Mouse (Mus musculus): ENCODE results near the gene Pla2g4a. TPM values are rescaled to one million over a fixed set of nuclear protein-coding genes. Genes with fewer than 3 reads are reported as not detected.

Gene Pla2g4a
- polyA plus RNA-seq, 1 experiment from 2014 or later, result 20.0 TPM

DNA sequence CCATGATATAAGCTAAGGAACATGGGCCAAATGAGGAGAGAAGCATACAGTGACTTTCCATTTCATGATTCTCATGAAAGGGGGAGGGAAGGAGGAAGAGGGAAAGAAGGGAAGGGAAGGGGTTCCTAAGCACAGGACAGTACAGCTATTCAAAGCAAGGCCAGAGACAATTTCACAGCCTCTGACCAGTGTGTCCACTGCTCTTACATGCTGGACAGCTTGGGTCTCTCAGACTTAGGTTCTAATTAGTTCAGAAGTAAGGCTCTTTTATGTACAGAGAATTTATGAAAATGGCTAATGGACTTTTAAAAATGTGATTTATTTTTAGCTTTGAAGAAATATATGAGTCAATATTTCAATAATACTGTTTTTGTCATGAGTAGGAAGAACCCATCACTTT, 9.0 kb downstream of the Pla2g4a start:
- Histone ChIP-seq H3K27ac (replicated peaks) (no peak overlapping the region), H3K36me3 (no peaks in the 10 kb centered on the region), H3K9ac (no peak overlapping the region), H3K4me3 (replicated peaks) (no peak overlapping the region), H3K9me3 (replicated peaks) (no peaks in the 10 kb centered on the region), H3K4me1 (no peaks in the 10 kb centered on the region), H3K27me3 (no peaks in the 10 kb centered on the region), H3K4me2 (replicated peaks) (no peak overlapping the region)
- ATAC-seq (ENCODE audit: insufficient number of reproducible peaks, low FRiP score, low TSS enrichment, low read depth), result no peak

DNA sequence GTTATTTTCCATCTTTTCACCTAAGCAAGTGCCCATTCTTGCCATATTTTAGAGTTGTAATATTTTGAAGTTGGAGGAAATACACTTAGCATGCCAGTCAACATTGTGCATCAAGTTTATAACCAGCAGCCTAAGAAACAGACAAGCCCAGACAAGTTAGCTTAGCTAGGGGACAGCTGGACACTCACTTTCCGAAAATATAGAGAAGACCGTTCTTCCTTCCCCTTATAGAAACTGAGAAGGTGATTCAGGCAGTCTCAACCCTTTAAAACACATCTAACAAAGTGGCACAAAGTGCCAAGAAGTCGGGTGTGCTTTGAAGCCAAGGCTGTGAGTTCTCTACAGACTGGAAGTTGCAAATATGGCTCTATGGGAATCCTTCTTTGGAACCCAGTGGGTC, 10.4 kb downstream of the Pla2g4a start:
- WGBS, result 65% methylated on average over 3 of the region's 3 CpGs
- H3K27ac ChIP-seq (replicated peaks), result no peak overlapping the region
- no peak for ATAC-seq (ENCODE audit: insufficient number of reproducible peaks, low FRiP score, low TSS enrichment, low read depth)
- H3K9me3 ChIP-seq (replicated peaks), result no peaks in the 10 kb centered on the region
- H3K9ac ChIP-seq, result no peak overlapping the region
- no peaks in the 10 kb centered on the region for H3K4me1 ChIP-seq
- no peaks in the 10 kb centered on the region for H3K27me3 ChIP-seq
- H3K4me3 ChIP-seq (replicated peaks), result no peak overlapping the region
- no peak overlapping the region for H3K4me2 ChIP-seq (replicated peaks)
- no peaks in the 10 kb centered on the region for H3K36me3 ChIP-seq

DNA sequence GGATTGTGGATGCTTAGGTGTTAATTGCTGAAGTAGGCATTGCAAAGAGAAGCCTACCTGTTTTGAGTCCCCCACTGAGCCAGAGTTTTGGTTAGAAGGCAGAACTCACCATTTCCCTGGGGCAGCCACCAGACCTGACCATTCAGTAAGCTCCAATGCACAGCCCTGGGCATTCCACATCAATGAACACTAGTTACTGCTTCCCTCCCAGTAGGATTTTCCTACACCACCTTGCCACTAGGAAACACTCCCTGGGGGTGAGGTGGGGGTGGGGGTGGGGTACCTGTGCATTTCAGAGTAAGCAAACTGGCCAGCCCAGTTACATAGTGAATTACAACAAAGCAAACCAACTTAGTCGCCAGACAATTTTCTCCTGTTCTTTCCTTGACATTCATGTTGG, 10.8 kb downstream of the Pla2g4a start:
- Histone ChIP-seq H3K4me1 (no peaks in the 10 kb centered on the region), H3K9ac (no peak overlapping the region)
- no peak for ATAC-seq (ENCODE audit: insufficient number of reproducible peaks, low FRiP score, low TSS enrichment, low read depth)

DNA sequence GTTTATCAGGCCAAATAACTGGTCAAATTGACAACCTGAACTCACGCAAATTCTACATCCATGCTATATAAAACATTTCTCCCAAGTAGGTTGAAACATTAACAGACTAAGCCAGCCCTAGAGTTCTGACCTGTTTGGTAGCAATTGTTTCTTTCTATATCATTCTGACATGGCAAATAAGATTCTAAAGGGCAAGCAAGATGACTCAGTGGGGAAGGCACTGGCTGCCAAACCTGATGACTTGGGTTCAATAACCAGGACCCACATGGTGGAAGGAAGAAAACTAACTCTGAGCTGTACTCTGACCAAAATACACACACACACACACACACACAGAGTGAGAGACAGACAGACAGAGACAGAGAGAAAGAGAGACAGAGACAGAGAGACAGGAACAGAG, 11.8 kb downstream of the Pla2g4a start:
- no peaks in the 10 kb centered on the region for H3K36me3 ChIP-seq
- no peak overlapping the region for H3K27ac ChIP-seq (replicated peaks)
- no peak overlapping the region for H3K4me3 ChIP-seq (replicated peaks)
- no peaks in the 10 kb centered on the region for H3K4me1 ChIP-seq
- H3K9me3 ChIP-seq (replicated peaks), result no peaks in the 10 kb centered on the region
- H3K4me2 ChIP-seq (replicated peaks), result no peak overlapping the region
- H3K9ac ChIP-seq, result no peak overlapping the region
- WGBS, result 89% methylated on average over 1 of the region's 1 CpGs
- no peaks in the 10 kb centered on the region for H3K27me3 ChIP-seq
- ATAC-seq (ENCODE audit: insufficient number of reproducible peaks, low FRiP score, low TSS enrichment, low read depth), result no peak

More for the DNA sequence above, 10.8 kb downstream of the Pla2g4a start:
- Histone ChIP-seq H3K9me3 (replicated peaks) (no peaks in the 10 kb centered on the region), H3K27ac (replicated peaks) (no peak overlapping the region), H3K36me3 (no peaks in the 10 kb centered on the region), H3K4me3 (replicated peaks) (no peak overlapping the region), H3K4me2 (replicated peaks) (no peak overlapping the region), H3K27me3 (no peaks in the 10 kb centered on the region)
- WGBS, result 65% methylated on average over 1 of the region's 1 CpGs

DNA sequence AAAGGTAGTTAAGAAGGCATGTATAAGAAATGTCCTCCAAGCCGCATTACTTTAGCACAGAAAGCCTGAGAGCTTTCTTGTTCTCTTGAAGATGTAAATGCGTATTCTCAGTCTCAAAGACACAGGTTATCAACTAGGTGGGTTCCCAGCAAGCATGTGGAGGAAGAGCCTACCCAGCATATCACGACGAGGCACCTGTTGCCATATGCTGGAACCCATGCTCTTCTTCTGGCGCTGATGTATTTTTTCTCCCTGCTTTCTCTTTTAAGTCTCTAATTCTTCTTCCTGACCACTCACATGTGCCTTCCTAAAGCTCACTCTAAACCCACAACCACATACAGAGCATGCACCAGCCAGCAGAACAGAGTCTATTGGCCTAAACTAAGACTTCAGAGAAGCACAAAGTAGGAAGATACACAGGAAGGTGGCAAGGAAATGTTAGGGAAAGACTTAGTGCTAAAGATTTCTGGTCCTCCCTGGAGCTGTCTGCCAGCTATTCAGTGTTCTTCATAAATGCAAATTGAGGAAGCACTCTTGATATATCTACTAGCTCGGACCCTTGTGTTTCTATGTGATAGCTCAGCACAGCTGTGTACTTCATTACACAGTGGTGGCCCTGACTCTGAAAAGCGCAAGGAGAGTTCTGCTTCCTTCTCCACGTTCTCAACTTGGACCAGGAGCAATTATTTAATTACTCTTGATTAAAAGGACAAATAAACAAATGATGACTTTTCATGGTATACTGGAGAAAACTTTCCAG, 12.8 kb downstream of the Pla2g4a start:
- WGBS, result 88% methylated on average over 8 of the region's 8 CpGs
- Histone ChIP-seq H3K27me3 (no peaks in the 10 kb centered on the region), H3K4me3 (replicated peaks) (no peak overlapping the region), H3K36me3 (no peaks in the 10 kb centered on the region), H3K27ac (replicated peaks) (no peak overlapping the region), H3K4me2 (replicated peaks) (no peak overlapping the region), H3K4me1 (no peaks in the 10 kb centered on the region), H3K9me3 (replicated peaks) (no peaks in the 10 kb centered on the region), H3K9ac (no peak overlapping the region)
- no peak for ATAC-seq (ENCODE audit: insufficient number of reproducible peaks, low FRiP score, low TSS enrichment, low read depth)

DNA sequence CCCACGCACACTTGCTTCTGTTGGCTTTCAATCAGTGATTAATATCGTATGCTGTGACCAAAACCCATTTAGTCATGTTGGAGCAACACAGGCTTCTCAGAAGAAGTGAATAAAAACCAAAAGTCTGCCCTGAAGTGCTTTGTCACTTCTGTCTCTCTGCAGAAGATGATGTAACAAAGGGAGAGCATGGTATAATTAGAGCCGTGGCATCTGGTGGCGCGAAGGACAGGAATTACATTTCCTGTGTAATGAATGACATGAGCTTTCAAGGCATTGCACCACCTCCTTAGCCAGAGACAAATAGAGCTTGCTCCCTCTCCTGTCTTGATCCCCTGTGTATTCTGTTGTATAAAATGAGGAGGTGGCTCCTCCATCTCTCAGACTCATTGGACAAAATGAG, 14.1 kb downstream of the Pla2g4a start:
- Histone ChIP-seq H3K9me3 (replicated peaks) (no peaks in the 10 kb centered on the region), H3K9ac (no peak overlapping the region), H3K4me3 (replicated peaks) (no peak overlapping the region), H3K27ac (replicated peaks) (no peak overlapping the region), H3K4me1 (no peaks in the 10 kb centered on the region), H3K36me3 (no peaks in the 10 kb centered on the region), H3K27me3 (no peaks in the 10 kb centered on the region), H3K4me2 (replicated peaks) (no peak overlapping the region)
- no peak for ATAC-seq (ENCODE audit: insufficient number of reproducible peaks, low FRiP score, low TSS enrichment, low read depth)
- 30% methylated on average over 5 of the region's 5 CpGs for WGBS

DNA sequence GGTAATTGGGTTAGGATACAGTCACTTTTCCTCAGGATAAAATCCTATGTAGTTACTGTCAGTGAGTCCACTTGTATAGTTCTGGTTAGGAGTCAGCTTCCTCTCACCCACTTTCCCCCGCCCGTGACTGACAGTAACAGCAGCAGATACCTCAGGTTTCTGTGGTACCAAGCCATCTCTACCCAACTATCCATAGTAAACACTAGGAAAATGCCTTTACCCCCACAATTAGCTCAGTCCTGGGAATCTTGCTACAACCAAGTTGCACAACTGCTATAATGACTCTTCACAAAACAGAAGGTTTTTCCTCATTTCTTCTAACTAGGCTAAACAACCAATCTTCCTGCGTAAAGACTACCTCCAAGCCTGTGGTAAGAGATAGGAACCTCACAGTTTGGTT, 14.7 kb downstream of the Pla2g4a start:
- Histone ChIP-seq H3K4me3 (replicated peaks) (no peak overlapping the region), H3K9me3 (replicated peaks) (no peaks in the 10 kb centered on the region), H3K27me3 (no peaks in the 10 kb centered on the region), H3K27ac (replicated peaks) (no peak overlapping the region), H3K4me1 (no peaks in the 10 kb centered on the region), H3K9ac (no peak overlapping the region), H3K4me2 (replicated peaks) (no peak overlapping the region), H3K36me3 (no peaks in the 10 kb centered on the region)
- 87% methylated on average over 3 of the region's 3 CpGs for WGBS
- ATAC-seq (ENCODE audit: insufficient number of reproducible peaks, low FRiP score, low TSS enrichment, low read depth), result no peak

DNA sequence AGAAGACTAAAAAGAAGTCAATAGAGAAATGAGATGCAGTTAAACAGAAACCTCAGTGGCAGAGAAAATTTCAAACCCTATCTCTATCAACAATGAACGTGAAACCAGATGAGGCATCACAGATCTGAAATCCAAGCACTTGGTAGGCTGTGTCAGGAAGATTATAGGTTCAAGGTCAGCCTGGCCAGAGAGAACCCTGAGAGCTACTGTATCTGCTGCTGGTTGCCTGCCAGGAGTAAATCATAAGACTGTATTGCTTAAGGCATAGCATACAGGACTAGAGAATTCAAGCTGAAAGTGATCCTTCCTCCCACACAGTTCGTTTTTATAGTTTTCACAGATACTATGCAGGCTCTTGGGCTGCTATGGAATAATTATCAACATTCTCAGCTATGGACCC, 17.5 kb downstream of the Pla2g4a start:
- no peak for ATAC-seq (ENCODE audit: insufficient number of reproducible peaks, low FRiP score, low TSS enrichment, low read depth)
- H3K27me3 ChIP-seq, result no peaks in the 10 kb centered on the region
- H3K36me3 ChIP-seq, result no peaks in the 10 kb centered on the region
- no peak overlapping the region for H3K9ac ChIP-seq
- H3K9me3 ChIP-seq (replicated peaks), result no peaks in the 10 kb centered on the region
- no peak overlapping the region for H3K4me3 ChIP-seq (replicated peaks)
- no peak overlapping the region for H3K27ac ChIP-seq (replicated peaks)
- no peak overlapping the region for H3K4me2 ChIP-seq (replicated peaks)
- H3K4me1 ChIP-seq, result no peaks in the 10 kb centered on the region
- 53% methylated on average over 2 of the region's 2 CpGs for WGBS

DNA sequence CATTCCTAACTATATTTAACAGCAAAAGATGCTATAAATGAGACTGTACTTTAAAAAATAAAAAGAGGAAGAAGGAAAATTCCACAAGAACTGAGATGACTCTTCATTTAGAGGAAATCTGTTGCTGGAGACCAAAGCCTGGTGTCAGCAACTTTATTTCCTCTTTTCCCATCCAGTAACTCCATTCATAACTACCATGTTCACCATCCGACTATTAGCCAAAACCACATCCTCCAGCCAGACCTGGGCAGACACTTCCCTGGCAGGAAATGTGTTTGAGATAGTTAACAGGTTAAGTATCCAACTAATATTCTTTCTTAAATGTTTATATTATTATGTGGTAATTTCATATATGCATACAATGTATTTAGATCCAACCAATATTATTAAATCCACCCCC, 20.8 kb downstream of the Pla2g4a start:
- 58% methylated on average over 1 of the region's 1 CpGs for WGBS
- H3K4me2 ChIP-seq (replicated peaks), result no peak overlapping the region
- no peak overlapping the region for H3K9ac ChIP-seq
- H3K36me3 ChIP-seq, result no peaks in the 10 kb centered on the region
- no peaks in the 10 kb centered on the region for H3K27me3 ChIP-seq
- H3K27ac ChIP-seq (replicated peaks), result no peak overlapping the region
- no peaks in the 10 kb centered on the region for H3K9me3 ChIP-seq (replicated peaks)
- no peak overlapping the region for H3K4me3 ChIP-seq (replicated peaks)
- no peaks in the 10 kb centered on the region for H3K4me1 ChIP-seq
- ATAC-seq (ENCODE audit: insufficient number of reproducible peaks, low FRiP score, low TSS enrichment, low read depth), result no peak

DNA sequence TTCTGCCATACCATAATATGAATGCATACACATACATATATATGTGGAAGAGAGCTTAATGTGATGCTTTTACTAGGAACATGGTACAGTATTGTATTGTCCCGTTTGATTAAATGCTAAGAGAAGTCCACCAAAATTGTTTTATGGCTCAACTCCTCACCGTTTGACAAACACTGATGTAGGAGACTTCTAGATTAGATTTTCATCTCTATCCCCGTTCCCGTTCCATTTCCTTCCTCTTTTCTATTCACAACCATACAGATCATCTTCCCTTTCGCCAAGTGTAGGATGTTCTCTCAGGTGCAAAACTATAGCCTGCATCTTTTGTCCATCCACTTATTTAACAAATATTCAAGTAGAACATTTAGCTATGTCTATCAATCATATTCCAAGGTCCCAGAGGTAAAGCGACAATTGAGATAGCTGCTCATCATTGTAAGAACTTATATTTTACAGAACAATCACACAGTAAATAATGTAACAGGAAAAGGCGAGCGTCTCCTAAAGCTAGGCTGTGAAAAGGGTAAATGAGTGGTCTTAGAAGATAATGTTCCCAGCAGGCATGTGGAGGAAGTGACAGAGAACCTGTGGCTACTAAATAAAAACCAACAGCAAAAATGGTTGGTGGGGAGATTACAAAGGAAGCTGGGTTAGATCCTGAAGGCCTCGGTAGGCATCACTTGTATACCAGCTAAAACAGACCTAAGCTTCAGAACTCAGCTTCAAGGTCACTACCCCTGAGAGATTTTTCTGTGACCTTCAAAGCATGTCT, 21.6 kb downstream of the Pla2g4a start:
- Histone ChIP-seq H3K9ac (no peak overlapping the region), H3K27me3 (no peaks in the 10 kb centered on the region), H3K9me3 (replicated peaks) (no peaks in the 10 kb centered on the region), H3K4me3 (replicated peaks) (no peak overlapping the region), H3K4me2 (replicated peaks) (no peak overlapping the region), H3K36me3 (no peaks in the 10 kb centered on the region), H3K27ac (replicated peaks) (no peak overlapping the region), H3K4me1 (no peaks in the 10 kb centered on the region)
- WGBS, result 86% methylated on average over 9 of the region's 9 CpGs
- ATAC-seq (ENCODE audit: insufficient number of reproducible peaks, low FRiP score, low TSS enrichment, low read depth), result no peak

DNA sequence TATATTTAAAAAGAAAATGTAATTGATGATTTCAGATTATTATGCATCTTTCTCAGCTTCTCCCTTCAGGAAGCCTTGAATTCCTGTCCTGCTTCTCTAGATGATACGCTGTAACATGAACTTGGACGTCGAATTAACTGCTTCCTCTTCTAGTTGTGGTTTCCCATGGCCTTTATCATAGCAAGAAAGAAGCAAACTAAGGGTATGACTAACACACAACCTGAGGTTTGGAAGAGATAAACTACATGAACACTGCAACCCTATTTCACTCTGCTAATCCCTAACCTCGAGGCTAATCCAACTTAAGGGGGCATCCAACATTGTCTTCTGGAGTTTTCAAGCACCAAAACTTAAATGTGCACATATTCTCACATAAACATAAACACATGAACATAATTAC, 23.3 kb downstream of the Pla2g4a start:
- no peaks in the 10 kb centered on the region for H3K36me3 ChIP-seq
- no peaks in the 10 kb centered on the region for H3K4me1 ChIP-seq
- no peak overlapping the region for H3K4me2 ChIP-seq (replicated peaks)
- H3K4me3 ChIP-seq (replicated peaks), result no peak overlapping the region
- no peak overlapping the region for H3K9ac ChIP-seq
- 74% methylated on average over 4 of the region's 4 CpGs for WGBS
- no peaks in the 10 kb centered on the region for H3K9me3 ChIP-seq (replicated peaks)
- no peak overlapping the region for H3K27ac ChIP-seq (replicated peaks)
- H3K27me3 ChIP-seq, result no peaks in the 10 kb centered on the region
- no peak for ATAC-seq (ENCODE audit: insufficient number of reproducible peaks, low FRiP score, low TSS enrichment, low read depth)

DNA sequence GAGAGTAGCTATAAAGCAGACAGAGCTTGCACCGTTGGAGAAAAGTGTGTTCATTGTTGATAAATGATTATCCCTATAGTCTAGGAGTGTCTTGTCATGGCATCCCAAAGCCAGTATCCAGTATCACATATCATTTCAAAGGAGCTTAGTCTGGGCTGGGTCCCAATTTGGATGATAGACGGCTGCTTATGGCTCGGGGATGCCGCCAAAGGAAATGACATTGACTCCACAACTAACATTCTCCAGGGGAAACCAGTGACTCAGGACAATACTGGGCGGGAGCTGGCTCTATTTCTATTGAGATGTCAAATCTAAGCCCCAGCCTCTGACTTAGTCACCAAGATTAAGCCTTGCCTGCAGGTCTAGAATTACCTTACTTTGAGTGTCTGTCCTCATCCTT, 31.9 kb downstream of the Pla2g4a start:
- Histone ChIP-seq H3K9ac (no peak overlapping the region), H3K4me1 (no peaks in the 10 kb centered on the region), H3K27ac (replicated peaks) (no peak overlapping the region), H3K4me3 (replicated peaks) (no peak overlapping the region), H3K9me3 (replicated peaks) (no peaks in the 10 kb centered on the region), H3K36me3 (no peaks in the 10 kb centered on the region), H3K27me3 (no peaks in the 10 kb centered on the region), H3K4me2 (replicated peaks) (no peak overlapping the region)
- 66% methylated on average over 5 of the region's 5 CpGs for WGBS
- no peak for ATAC-seq (ENCODE audit: insufficient number of reproducible peaks, low FRiP score, low TSS enrichment, low read depth)
